Mouse (Mus musculus) heart, postnatal 0 days (tissue): ENCODE data around the gene Oprd1. TPM values are rescaled to one million over a fixed set of nuclear protein-coding genes. Genes with fewer than 3 reads are reported as not detected.

Experiments used
- ATAC-seq: fragments of 200-750 bp; cut with Nextera tagmentation; 2 replicates; pipeline ENCODE4 v1.8.0; 2017; ENCODE audit warnings: low read depth, moderate number of reproducible peaks, moderate library complexity; ENCODE audit not compliant: insufficient read depth
- DNase-seq: peaks from one replicate; pipeline ENCODE4 v3.0.0-alpha.2; 2016; ENCODE audit warnings: low spot score
- H3K27ac ChIP-seq: fragments of 300-500 bp; sonication (generic); 2 replicates; pipeline ENCODE4 v1.5.1; 2014; ENCODE audit warnings: low read depth, mild to moderate bottlenecking
- H3K27me3 ChIP-seq: fragments of 300-500 bp; sonication (generic); 2 replicates; pipeline ENCODE4 v1.6.1; 2014; ENCODE audit warnings: low read length, mixed read lengths; ENCODE audit not compliant: control insufficient read depth, insufficient read depth
- H3K36me3 ChIP-seq: fragments of 300-500 bp; sonication (generic); replicated peaks from 2 replicates; pipeline ENCODE4 v1.6.1; 2014; ENCODE audit warnings: low read length, mixed read lengths; ENCODE audit not compliant: control insufficient read depth, insufficient read depth
- H3K4me1 ChIP-seq: fragments of 300-500 bp; sonication (generic); 2 replicates; pipeline ENCODE4 v1.6.1; 2014; ENCODE audit warnings: antibody characterized with exemption; ENCODE audit not compliant: control insufficient read depth, insufficient read depth
- H3K4me2 ChIP-seq: fragments of 300-500 bp; sonication (generic); 2 replicates; pipeline ENCODE4 v1.6.1; 2014; ENCODE audit warnings: low read depth, mild to moderate bottlenecking, low read length, moderate library complexity
- H3K4me3 ChIP-seq: fragments of 300-500 bp; sonication (generic); 2 replicates; pipeline ENCODE4 v1.5.1; 2014; ENCODE audit warnings: low read depth, low read length
- H3K9ac ChIP-seq: fragments of 300-500 bp; sonication (generic); replicated peaks from 2 replicates; pipeline ENCODE4 v1.6.1; 2014; ENCODE audit warnings: low read depth, low read length, mixed read lengths
- H3K9me3 ChIP-seq: fragments of 300-500 bp; sonication (generic); replicated peaks from 2 replicates; pipeline ENCODE4 v1.6.1; 2016; ENCODE audit warnings: low read length; ENCODE audit not compliant: control insufficient read depth
- CTCF ChIP-seq: IDR thresholded peaks from 2 replicates; pipeline ENCODE4 v1.5.1; 2016; ENCODE audit warnings: antibody characterized with exemption, control low read depth, low read depth
- EP300 ChIP-seq: IDR thresholded peaks from 2 replicates; pipeline ENCODE4 v1.6.1; 2016; ENCODE audit warnings: antibody characterized with exemption, low read depth
- WGBS: fragments of 180-500 bp; shearing (Covaris S2); extraction: QIAGEN DNeasy Blood & Tissue Kit; methylation state at CpG from one replicate; pipeline ENCODE4 v1.1.7; 2014; 5-methylcytosine and 5-hydroxymethylcytosine counted together
- polyA plus RNA-seq: library from polyadenylated mRNA; unstranded; fragments of >200 nt; fragmentation: Nextera tagmentation; extraction: Ambion mirVana; gene quantifications from 2 replicates; pipeline ENCODE4 v1.2.1, GENCODE M21; 2015
- total RNA-seq: library from RNA; depleted of rRNA; stranded (reverse); fragments of >200 nt; gene quantifications from 2 replicates; pipeline ENCODE4 v1.2.3, GENCODE M21; 2014; ENCODE audit warnings: low replicate concordance

Oprd1 gene
- total and polyA plus RNA-seq, 2 experiments from 2014 or later: 0.70 to 1.1 TPM

- H3K27me3 ChIP-seq: no peaks in the 10 kb centered on the region
- peak; percentile 76 for DNase-seq
- H3K4me3 ChIP-seq: no peak overlapping the region
- H3K9ac ChIP-seq: no peak overlapping the region
- no peaks in the 10 kb centered on the region for H3K4me1 ChIP-seq
- peaks cover 17% of the 10 kb centered on the region; the same call in 1 of the 2 replicates for H3K36me3 ChIP-seq
- peak; percentile 76 for ATAC-seq
- no peaks in the 10 kb centered on the region for H3K9me3 ChIP-seq
- no peak overlapping the region for H3K27ac ChIP-seq
- H3K4me2 ChIP-seq: no peak overlapping the region
- TF ChIP-seq CTCF: peak; percentile 90
- no peak for TF ChIP-seq EP300
- WGBS: 8% methylated on average over 10 of the region's 10 CpGs
Measured at GRCm38 (mm10) chr4:132178630-132179059, 34.4 kb upstream of the Oprd1 start.

GRCm38 (mm10) chr4:132176474-132176873, 32.2 kb upstream of the Oprd1 start:
- TF ChIP-seq CTCF (no peak), EP300 (no peak)
- H3K4me3 ChIP-seq: no peak overlapping the region
- 61% methylated on average over 10 of the region's 10 CpGs for WGBS
- ATAC-seq (no peak), DNase-seq (no peak)
- H3K27ac ChIP-seq: no peak overlapping the region
- no peaks in the 10 kb centered on the region for H3K27me3 ChIP-seq
- H3K36me3 ChIP-seq: no peaks in the 10 kb centered on the region
- H3K4me1 ChIP-seq: no peaks in the 10 kb centered on the region
- no peak overlapping the region for H3K9ac ChIP-seq
- no peak overlapping the region for H3K4me2 ChIP-seq
- no peaks in the 10 kb centered on the region for H3K9me3 ChIP-seq

- no peaks in the 10 kb centered on the region for H3K9me3 ChIP-seq
- H3K4me1 ChIP-seq: no peaks in the 10 kb centered on the region
- H3K36me3 ChIP-seq: no peaks in the 10 kb centered on the region
- H3K27me3 ChIP-seq: no peaks in the 10 kb centered on the region
- no peak overlapping the region for H3K4me3 ChIP-seq
- H3K9ac ChIP-seq: no peak overlapping the region
- WGBS: 32% methylated on average over 7 of the region's 7 CpGs
- DNase-seq (no peak), ATAC-seq (no peak)
- no peak for TF ChIP-seq CTCF
- TF ChIP-seq EP300: no peak
- no peak overlapping the region for H3K27ac ChIP-seq
- no peak overlapping the region for H3K4me2 ChIP-seq
Measured at GRCm38 (mm10) chr4:132170891-132171290, 26.6 kb upstream of the Oprd1 start.

GRCm38 (mm10) chr4:132169761-132170160, 25.5 kb upstream of the Oprd1 start:
- WGBS: 66% methylated on average over 5 of the region's 5 CpGs
- TF ChIP-seq CTCF (no peak), EP300 (no peak)

DNA sequence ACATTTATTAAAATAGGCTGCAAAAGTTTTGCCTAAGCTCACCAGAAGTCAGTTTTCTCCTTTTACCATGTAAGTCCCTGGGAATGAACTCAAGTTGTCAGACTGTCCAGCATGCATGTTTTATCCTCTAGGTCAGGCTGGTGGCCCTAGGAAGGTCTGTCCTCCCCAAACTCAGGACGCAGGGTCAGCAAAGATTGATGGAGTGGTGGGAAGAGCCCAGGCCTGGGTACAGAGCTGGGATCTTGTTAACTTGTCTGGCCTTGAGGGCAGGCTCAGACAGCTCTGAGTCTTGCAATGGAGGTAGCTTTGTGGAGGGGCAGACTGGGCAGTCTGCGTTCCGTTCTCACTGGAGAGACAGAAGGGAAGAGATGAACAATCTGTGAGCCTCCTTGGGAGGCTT, 25.0 kb upstream of the Oprd1 start:
- no peaks in the 10 kb centered on the region for H3K36me3 ChIP-seq
- ATAC-seq (no peak), DNase-seq (no peak)
- no peak overlapping the region for H3K27ac ChIP-seq
- H3K4me3 ChIP-seq: no peak overlapping the region
- no peak for TF ChIP-seq EP300
- TF ChIP-seq CTCF: no peak
- no peak overlapping the region for H3K9ac ChIP-seq
- no peaks in the 10 kb centered on the region for H3K4me1 ChIP-seq
- WGBS: 91% methylated on average over 3 of the region's 3 CpGs
- H3K4me2 ChIP-seq: no peak overlapping the region
- H3K27me3 ChIP-seq: no peaks in the 10 kb centered on the region
- no peaks in the 10 kb centered on the region for H3K9me3 ChIP-seq

More at GRCm38 (mm10) chr4:132169761-132170160, 25.5 kb upstream of the Oprd1 start:
- H3K36me3 ChIP-seq: no peaks in the 10 kb centered on the region
- H3K9ac ChIP-seq: no peak overlapping the region
- no peak overlapping the region for H3K27ac ChIP-seq
- DNase-seq: no peak
- H3K4me3 ChIP-seq: no peak overlapping the region
- H3K4me2 ChIP-seq: no peak overlapping the region
- no peaks in the 10 kb centered on the region for H3K4me1 ChIP-seq
- H3K27me3 ChIP-seq: no peaks in the 10 kb centered on the region
- ATAC-seq: no peak
- H3K9me3 ChIP-seq: no peaks in the 10 kb centered on the region

GRCm38 (mm10) chr4:132167436-132167835, 23.1 kb upstream of the Oprd1 start:
- Histone ChIP-seq H3K4me3 (no peak overlapping the region), H3K4me2 (no peak overlapping the region), H3K9me3 (no peaks in the 10 kb centered on the region), H3K4me1 (no peaks in the 10 kb centered on the region), H3K36me3 (no peaks in the 10 kb centered on the region), H3K27me3 (no peaks in the 10 kb centered on the region), H3K27ac (no peak overlapping the region), H3K9ac (no peak overlapping the region)
- TF ChIP-seq CTCF: no peak
- no peak for TF ChIP-seq EP300
- WGBS: 60% methylated on average over 3 of the region's 3 CpGs
- ATAC-seq (no peak), DNase-seq (no peak)
